Mouse (Mus musculus) kidney, adult 11 months (tissue): ENCODE data around the gene Olfr175-ps1.

Source experiments
- DNase-seq: peaks from one replicate; pipeline ENCODE4 v3.0.0; 2022

Gene Olfr175-ps1

GRCm38 (mm10) chr16:58826732-58827319, at the start of gene Olfr175-ps1:
Gene Olfr175-ps1 (minus strand): TSS chr16:58826782.
- no peak for DNase-seq

GRCm38 (mm10) chr16:58874668-58875067, 48.1 kb upstream of the Olfr175-ps1 start, which contains the start of gene Olfr177:
Gene Olfr177 (minus strand): TSS chr16:58874768.
- DNase-seq, result no peak

- no peak for DNase-seq
Observed at GRCm38 (mm10) chr16:58861479-58861878, 34.9 kb upstream of the Olfr175-ps1 start.

- DNase-seq, result no peak
Observed at GRCm38 (mm10) chr16:58860032-58860737, 33.6 kb upstream of the Olfr175-ps1 start.

- no peak for DNase-seq
Observed at GRCm38 (mm10) chr16:58800168-58800567, 26.4 kb downstream of the Olfr175-ps1 start, which contains the start of gene Olfr173. Gene Olfr173 (minus strand): TSS chr16:58800268.
